Mouse (Mus musculus) heart, embryonic 14.5 days (tissue): ENCODE data around the gene Gm29427. TPM values are rescaled to one million over a fixed set of nuclear protein-coding genes. Genes with fewer than 3 reads are reported as not detected.

Experiments
- ATAC-seq: fragments of 200-750 bp; cut with Nextera tagmentation; 2 replicates; pipeline ENCODE4 v1.8.0; 2017; ENCODE audit warnings: low read depth, moderate TSS enrichment; ENCODE audit not compliant: insufficient number of reproducible peaks, insufficient read depth, low FRiP score
- H3K27ac ChIP-seq, 2 experiments: fragments of 200-500 bp in 1 of 2; fragments of 300-500 bp in 1 of 2; sonication (generic) in 1 of 2; replicated peaks in 1 of 2; 2 replicates each; pipeline ENCODE4 v1.5.1; 2012 to 2014; ENCODE audit warnings: low read depth in 2 of 2, low read length in 2 of 2, control low read depth in 1 of 2, mild to moderate bottlenecking in 1 of 2, mixed read lengths in 1 of 2; ENCODE audit not compliant: control insufficient read depth in 1 of 2, insufficient read depth in 1 of 2
- H3K27me3 ChIP-seq: fragments of 300-500 bp; sonication (generic); 2 replicates; pipeline ENCODE4 v1.6.1; 2014; ENCODE audit warnings: mild to moderate bottlenecking, low read length, control low read depth; ENCODE audit not compliant: control insufficient read depth, insufficient read depth
- H3K36me3 ChIP-seq: fragments of 300-500 bp; sonication (generic); 2 replicates; pipeline ENCODE4 v1.6.1; 2014; ENCODE audit warnings: mild to moderate bottlenecking, control low read depth, low read length, mixed read lengths; ENCODE audit not compliant: control insufficient read depth, insufficient read depth
- H3K4me1 ChIP-seq, 2 experiments: fragments of 200-500 bp in 1 of 2; fragments of 300-500 bp in 1 of 2; sonication (generic) in 1 of 2; 2 replicates each; pipeline ENCODE4 v1.6.1; 2012 to 2014; ENCODE audit warnings: low read length in 2 of 2, control low read depth in 1 of 2, mixed read lengths in 1 of 2; ENCODE audit not compliant: control insufficient read depth in 2 of 2, insufficient read depth in 2 of 2
- H3K4me2 ChIP-seq: fragments of 300-500 bp; sonication (generic); 2 replicates; pipeline ENCODE4 v1.6.1; 2014; ENCODE audit warnings: mild to moderate bottlenecking, low read length
- H3K4me3 ChIP-seq, 2 experiments: fragments of 200-500 bp in 1 of 2; fragments of 300-500 bp in 1 of 2; sonication (generic) in 1 of 2; 2 replicates each; pipeline ENCODE4 v1.5.1; 2012 to 2014; ENCODE audit warnings: low read length in 2 of 2, mild to moderate bottlenecking in 2 of 2, control low read depth in 1 of 2, low read depth in 1 of 2, moderate library complexity in 1 of 2; ENCODE audit not compliant: control insufficient read depth in 1 of 2, insufficient read depth in 1 of 2
- H3K9ac ChIP-seq: fragments of 300-500 bp; sonication (generic); 2 replicates; pipeline ENCODE4 v1.6.1; 2014; ENCODE audit warnings: mild to moderate bottlenecking, low read length
- H3K9me3 ChIP-seq: fragments of 300-500 bp; sonication (generic); 2 replicates; pipeline ENCODE4 v1.6.1; 2016; ENCODE audit warnings: low read length, control low read depth; ENCODE audit not compliant: control insufficient read depth
- WGBS: fragments of 180-500 bp; shearing (Covaris S2); extraction: QIAGEN DNeasy Blood & Tissue Kit; methylation state at CpG from one replicate; pipeline ENCODE4 v1.1.7; 2014; 5-methylcytosine and 5-hydroxymethylcytosine counted together
- polyA plus RNA-seq: library from polyadenylated mRNA; unstranded; fragments of >200 nt; fragmentation: Nextera tagmentation; extraction: Ambion mirVana; gene quantifications from 2 replicates; pipeline ENCODE4 v1.2.1, GENCODE M21; 2014

Gm29427 gene
- polyA plus RNA-seq, 1 experiment from 2014 or later = not detected

- no peak overlapping the region for H3K9ac ChIP-seq
- ATAC-seq = no peak
- H3K27ac ChIP-seq = no peak overlapping the region
- H3K9me3 ChIP-seq = no peaks in the 10 kb centered on the region
- H3K27me3 ChIP-seq = no peaks in the 10 kb centered on the region
- no peaks in the 10 kb centered on the region for H3K36me3 ChIP-seq
- WGBS = 66% methylated on average over 4 of the region's 4 CpGs
- H3K4me1 ChIP-seq = no peaks in the 10 kb centered on the region
- H3K4me2 ChIP-seq = no peak overlapping the region
- H3K4me3 ChIP-seq = no peak overlapping the region
Observed at GRCm38 (mm10) chr1:130644103-130644502, 71.5 kb downstream of the Gm29427 start.

GRCm38 (mm10) chr1:130640967-130641366, 74.6 kb downstream of the Gm29427 start:
- no peak for ATAC-seq

GRCm38 (mm10) chr1:130633761-130634410, 81.7 kb downstream of the Gm29427 start:
- H3K27ac ChIP-seq = no peak overlapping the region
- 18% methylated on average over 15 of the region's 16 CpGs for WGBS
- H3K36me3 ChIP-seq = no peaks in the 10 kb centered on the region
- H3K9ac ChIP-seq = no peak overlapping the region
- no peak for ATAC-seq
- H3K4me3 ChIP-seq = no peak overlapping the region
- H3K27me3 ChIP-seq = no peaks in the 10 kb centered on the region
- no peaks in the 10 kb centered on the region for H3K4me1 ChIP-seq
- H3K4me2 ChIP-seq = peak overlapping the region; percentile 21; the same call in 1 of the 2 replicates
- no peaks in the 10 kb centered on the region for H3K9me3 ChIP-seq

More at GRCm38 (mm10) chr1:130640967-130641366, 74.6 kb downstream of the Gm29427 start:
- Histone ChIP-seq H3K27ac (no peak overlapping the region), H3K27me3 (no peaks in the 10 kb centered on the region), H3K4me1 (no peaks in the 10 kb centered on the region), H3K4me2 (no peak overlapping the region), H3K9me3 (no peaks in the 10 kb centered on the region), H3K4me3 (no peak overlapping the region), H3K9ac (no peak overlapping the region), H3K36me3 (no peaks in the 10 kb centered on the region)

GRCm38 (mm10) chr1:130633316-130633715, 82.3 kb downstream of the Gm29427 start:
- H3K4me3 ChIP-seq = no peak overlapping the region
- H3K27ac ChIP-seq = no peak overlapping the region
- no peak for ATAC-seq
- no peaks in the 10 kb centered on the region for H3K27me3 ChIP-seq
- no peaks in the 10 kb centered on the region for H3K4me1 ChIP-seq
- no peak overlapping the region for H3K9ac ChIP-seq
- no peaks in the 10 kb centered on the region for H3K9me3 ChIP-seq
- no peak overlapping the region for H3K4me2 ChIP-seq
- no peaks in the 10 kb centered on the region for H3K36me3 ChIP-seq
- WGBS = 82% methylated on average over 8 of the region's 8 CpGs

GRCm38 (mm10) chr1:130629521-130629920, 86.1 kb downstream of the Gm29427 start, which contains the start of gene Zp3r:
Gene Zp3r, minus strand, starts transcription at chr1:130629621.
- no peak within 1 kb of the TSS for H3K9ac ChIP-seq
- no peaks in the 10 kb centered on the region for H3K4me1 ChIP-seq
- H3K9me3 ChIP-seq = no peaks in the 10 kb centered on the region
- 83% methylated on average over 2 of the region's 2 CpGs for WGBS
- no peaks in the 10 kb centered on the region for H3K27me3 ChIP-seq
- no peak within 1 kb of the TSS for H3K4me2 ChIP-seq
- ATAC-seq = no peak
- no peak within 1 kb of the TSS for H3K4me3 ChIP-seq
- H3K36me3 ChIP-seq = no peaks in the 10 kb centered on the region
- H3K27ac ChIP-seq = no peak within 1 kb of the TSS

Other genes with a start within 250 kb of the Gm29427 start
- gene Zp3r, start 86.2 kb downstream of the Gm29427 start, polyA plus RNA-seq = not detected in 2 replicates
- not detected in 2 replicates for gene C4bp, start 54.2 kb downstream of the Gm29427 start, polyA plus RNA-seq
- 7.1 and 8.5 TPM in 2 replicates for gene Yod1, start 1.5 kb upstream of the Gm29427 start, polyA plus RNA-seq
- gene Pfkfb2, start 13.5 kb upstream of the Gm29427 start, polyA plus RNA-seq = 6.1 and 6.2 TPM in 2 replicates
- 0.81 and 1.2 TPM in 2 replicates for gene AA986860, start 16.2 kb upstream of the Gm29427 start, polyA plus RNA-seq
- gene Fcamr, start 85.1 kb upstream of the Gm29427 start, polyA plus RNA-seq = 0.26 TPM in 1 of 2 replicates, not detected in the other
- gene Pigr, start 110.9 kb upstream of the Gm29427 start, polyA plus RNA-seq = 0.05 TPM in 1 of 2 replicates, not detected in the other
- gene Fcmr, start 149.9 kb upstream of the Gm29427 start, polyA plus RNA-seq = 2.0 and 4.4 TPM in 2 replicates
- not detected in 2 replicates for gene Il24, start 171.7 kb upstream of the Gm29427 start, polyA plus RNA-seq
- gene Il20, start 195.7 kb upstream of the Gm29427 start, polyA plus RNA-seq = not detected in 2 replicates
- gene Il19, start 224.3 kb upstream of the Gm29427 start, polyA plus RNA-seq = not detected in 2 replicates